Mouse (Mus musculus) midbrain, embryonic 16.5 days (tissue): ENCODE measurements around the gene Acaa1a. TPM values are rescaled to one million over a fixed set of nuclear protein-coding genes. Genes with fewer than 3 reads are reported as not detected.

Source experiments
- ATAC-seq: fragments of 200-750 bp; cut with Nextera tagmentation; 2 replicates; pipeline ENCODE4 v1.8.0; 2017; ENCODE audit warnings: moderate TSS enrichment
- H3K27ac ChIP-seq: fragments of 300-500 bp; sonication (generic); 2 replicates; pipeline ENCODE4 v1.5.1; 2014; ENCODE audit warnings: mild to moderate bottlenecking, low read length, mixed read lengths
- H3K27me3 ChIP-seq: fragments of 300-500 bp; sonication (generic); 2 replicates; pipeline ENCODE4 v1.6.1; 2014; ENCODE audit warnings: low read depth, low read length, mixed read lengths; ENCODE audit not compliant: control insufficient read depth, insufficient read depth
- H3K36me3 ChIP-seq: fragments of 300-500 bp; sonication (generic); 2 replicates; pipeline ENCODE4 v1.6.1; 2014; ENCODE audit warnings: mild to moderate bottlenecking, low read length, moderate library complexity, mixed read lengths; ENCODE audit not compliant: control insufficient read depth, insufficient read depth
- H3K4me1 ChIP-seq: fragments of 300-500 bp; sonication (generic); 2 replicates; pipeline ENCODE4 v1.6.1; 2014; ENCODE audit warnings: mild to moderate bottlenecking, low read length, mixed read lengths; ENCODE audit not compliant: control insufficient read depth, insufficient read depth
- H3K4me2 ChIP-seq: fragments of 300-500 bp; sonication (generic); 2 replicates; pipeline ENCODE4 v1.6.1; 2014; ENCODE audit warnings: mild to moderate bottlenecking, low read length, mixed read lengths
- H3K4me3 ChIP-seq: fragments of 300-500 bp; sonication (generic); 2 replicates; pipeline ENCODE4 v1.5.1; 2014; ENCODE audit warnings: low read depth, mild to moderate bottlenecking, low read length, moderate library complexity, mixed read lengths
- H3K9ac ChIP-seq: fragments of 300-500 bp; sonication (generic); 2 replicates; pipeline ENCODE4 v1.6.1; 2014; ENCODE audit warnings: low read depth, low read length, mixed read lengths
- H3K9me3 ChIP-seq: fragments of 300-500 bp; sonication (generic); replicated peaks from 2 replicates; pipeline ENCODE4 v1.6.1; 2014; ENCODE audit warnings: mild to moderate bottlenecking, low read length, mixed read lengths; ENCODE audit not compliant: control insufficient read depth, poor library complexity, severe bottlenecking
- WGBS: fragments of 180-500 bp; shearing (Covaris S2); extraction: QIAGEN DNeasy Blood & Tissue Kit; methylation state at CpG from one replicate; pipeline ENCODE4 v1.1.7; 2014; 5-methylcytosine and 5-hydroxymethylcytosine counted together
- polyA plus RNA-seq: library from polyadenylated mRNA; unstranded; fragments of >200 nt; fragmentation: Nextera tagmentation; extraction: Ambion mirVana; gene quantifications from 2 replicates; pipeline ENCODE4 v1.2.1, GENCODE M21; 2015

Gene Acaa1a
- polyA plus RNA-seq, 1 experiment from 2014 or later: 116 TPM

DNA sequence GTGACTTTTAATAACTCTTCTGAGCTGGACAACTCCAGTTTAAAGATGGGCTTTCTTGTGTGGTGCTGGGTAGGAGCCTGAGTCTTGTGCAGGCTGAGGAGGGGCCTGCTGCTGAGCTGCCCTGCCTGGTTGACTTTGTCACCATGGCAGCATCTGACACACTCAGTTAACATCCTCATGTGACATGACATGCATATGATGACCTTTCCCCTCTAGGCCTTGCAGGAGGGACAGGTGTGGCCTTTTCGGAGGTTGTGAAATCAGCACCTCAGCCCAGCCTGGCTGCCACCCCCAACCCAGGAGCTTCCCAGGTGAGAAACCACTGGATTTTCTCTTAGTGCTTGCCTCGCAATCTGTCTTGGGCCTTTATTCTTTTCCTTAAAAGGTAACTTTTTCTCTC, 50.7 kb downstream of the Acaa1a start:
- WGBS: 91% methylated on average over 2 of the region's 2 CpGs
- no peaks in the 10 kb centered on the region for H3K27me3 ChIP-seq
- H3K9ac ChIP-seq: no peak overlapping the region
- no peak overlapping the region for H3K4me2 ChIP-seq
- H3K4me1 ChIP-seq: no peaks in the 10 kb centered on the region
- no peaks in the 10 kb centered on the region for H3K36me3 ChIP-seq
- H3K27ac ChIP-seq: no peak overlapping the region
- ATAC-seq: no peak
- no peak overlapping the region for H3K4me3 ChIP-seq
- no peaks in the 10 kb centered on the region for H3K9me3 ChIP-seq

DNA sequence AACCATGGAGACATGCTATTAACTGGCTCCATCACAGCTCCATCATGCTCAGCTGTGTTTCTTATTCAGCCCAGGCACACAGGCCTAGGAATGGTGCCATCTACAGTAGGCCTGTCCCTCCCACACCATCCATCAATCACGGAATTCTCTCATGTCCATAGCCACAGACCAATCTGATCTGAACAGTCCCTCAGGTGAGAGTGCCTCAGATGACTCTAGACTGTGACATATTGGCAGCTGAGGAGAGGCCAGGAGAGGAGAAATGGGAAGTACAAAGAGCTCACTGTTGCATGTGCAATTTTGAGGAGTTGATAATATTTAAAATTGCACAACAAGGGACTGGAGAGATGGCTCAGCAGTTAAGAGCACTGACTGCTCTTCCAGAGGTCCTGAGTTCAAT, 55.3 kb downstream of the Acaa1a start:
- H3K4me1 ChIP-seq: no peaks in the 10 kb centered on the region
- ATAC-seq: no peak
- H3K4me2 ChIP-seq: no peak overlapping the region
- H3K9ac ChIP-seq: no peak overlapping the region
- no peak overlapping the region for H3K27ac ChIP-seq
- H3K36me3 ChIP-seq: no peaks in the 10 kb centered on the region
- no peaks in the 10 kb centered on the region for H3K27me3 ChIP-seq
- no peak overlapping the region for H3K4me3 ChIP-seq
- H3K9me3 ChIP-seq: no peaks in the 10 kb centered on the region
- WGBS: 94% methylated on average over 1 of the region's 1 CpGs

Other genes with a start within 250 kb of the Acaa1a start
- 15.9 and 16.9 TPM in 2 replicates for gene Plcd1, start 246.2 kb upstream of the Acaa1a start, polyA plus RNA-seq
- 1.5 and 1.9 TPM in 2 replicates for gene Dlec1, start 237.2 kb upstream of the Acaa1a start, polyA plus RNA-seq
- 2.8 and 4.5 TPM in 2 replicates for gene Acaa1b, start 182.6 kb upstream of the Acaa1a start, polyA plus RNA-seq
- not detected in 2 replicates for gene Gm47289, start 180.5 kb upstream of the Acaa1a start, polyA plus RNA-seq
- not detected in 2 replicates for gene Slc22a13, start 130.6 kb upstream of the Acaa1a start, polyA plus RNA-seq
- 13.0 and 14.6 TPM in 2 replicates for gene Oxsr1, start 17.2 kb upstream of the Acaa1a start, polyA plus RNA-seq
- gene Myd88, start 1.7 kb downstream of the Acaa1a start, polyA plus RNA-seq: 5.2 and 5.8 TPM in 2 replicates
- 2.7 and 4.3 TPM in 2 replicates for gene Xylb, start 17.7 kb downstream of the Acaa1a start, polyA plus RNA-seq
- gene Slc22a14, start 25.9 kb downstream of the Acaa1a start, polyA plus RNA-seq: 0.11 TPM in 1 of 2 replicates, not detected in the other
- gene Acvr2b, start 62.4 kb downstream of the Acaa1a start, polyA plus RNA-seq: 28.4 and 36.0 TPM in 2 replicates
- 53.3 and 58.6 TPM in 2 replicates for gene Exog, start 105.3 kb downstream of the Acaa1a start, polyA plus RNA-seq
- gene Scn5a, start 239.3 kb downstream of the Acaa1a start, polyA plus RNA-seq: 0.29 and 0.40 TPM in 2 replicates